Mouse (Mus musculus): ENCODE results near the gene Capns1.

DNA sequence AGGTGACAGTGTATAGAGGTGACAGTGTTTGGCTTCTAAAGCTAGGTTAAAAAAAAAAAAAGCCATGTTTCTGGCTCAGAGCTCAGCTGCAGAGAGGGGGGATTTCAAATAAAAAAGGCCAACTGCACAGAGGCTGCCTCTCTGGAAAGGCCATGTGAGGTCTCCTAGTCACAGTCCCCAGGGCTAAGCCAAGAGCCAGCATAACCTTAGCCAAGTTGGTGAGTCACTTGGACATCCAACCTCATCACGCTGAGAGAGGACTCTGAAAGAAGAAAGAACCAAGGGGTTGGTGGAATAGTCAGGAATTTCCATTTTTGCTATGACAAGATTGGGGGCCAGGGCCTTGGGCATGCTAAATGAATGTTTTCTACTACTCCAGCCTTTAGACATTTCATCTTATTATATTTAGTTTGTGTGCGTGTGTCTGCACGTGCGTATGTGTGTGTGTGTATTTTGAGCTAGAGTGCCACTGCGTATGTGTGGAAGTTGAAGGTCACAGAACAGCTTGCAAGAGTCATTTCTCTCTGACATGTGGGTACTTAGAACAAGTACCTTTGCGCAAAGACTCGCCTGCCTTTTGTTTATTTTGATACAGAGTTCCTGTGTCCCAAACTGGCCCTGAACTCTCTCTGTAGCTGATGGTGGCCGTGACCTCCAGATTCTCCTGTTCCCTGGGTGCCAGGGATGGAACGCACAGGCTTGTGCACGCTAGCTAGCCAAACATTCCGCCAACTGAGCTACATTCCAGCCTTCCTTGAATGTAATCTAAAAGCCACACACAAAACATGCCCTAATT, 4.5 kb upstream of the Capns1 start:
- TF ChIP-seq CTCF (IDR thresholded peaks at IDR 0.05) (no peak), POLR2A (IDR thresholded peaks at IDR 0.05; ENCODE audit: insufficient read depth, low read depth, low read length) (peak; percentile 14; the same call in 1 of the 2 replicates), EP300 (IDR thresholded peaks at IDR 0.05; ENCODE audit: insufficient read depth, low read depth, low read length) (peak; percentile 73)
